Mouse (Mus musculus) layer of hippocampus, adult 9-10 months (tissue): ENCODE results near the gene Mxra7.
"Not testable (repeated sequence)": the region's sequence is repeated elsewhere in the genome, so short reads cannot be mapped to it uniquely, and the experiment has no call there.

Experiments
- DNase-seq: peaks from one replicate; pipeline ENCODE4 v3.0.0; 2022; ENCODE audit warnings: low spot score

Mxra7 gene

DNA sequence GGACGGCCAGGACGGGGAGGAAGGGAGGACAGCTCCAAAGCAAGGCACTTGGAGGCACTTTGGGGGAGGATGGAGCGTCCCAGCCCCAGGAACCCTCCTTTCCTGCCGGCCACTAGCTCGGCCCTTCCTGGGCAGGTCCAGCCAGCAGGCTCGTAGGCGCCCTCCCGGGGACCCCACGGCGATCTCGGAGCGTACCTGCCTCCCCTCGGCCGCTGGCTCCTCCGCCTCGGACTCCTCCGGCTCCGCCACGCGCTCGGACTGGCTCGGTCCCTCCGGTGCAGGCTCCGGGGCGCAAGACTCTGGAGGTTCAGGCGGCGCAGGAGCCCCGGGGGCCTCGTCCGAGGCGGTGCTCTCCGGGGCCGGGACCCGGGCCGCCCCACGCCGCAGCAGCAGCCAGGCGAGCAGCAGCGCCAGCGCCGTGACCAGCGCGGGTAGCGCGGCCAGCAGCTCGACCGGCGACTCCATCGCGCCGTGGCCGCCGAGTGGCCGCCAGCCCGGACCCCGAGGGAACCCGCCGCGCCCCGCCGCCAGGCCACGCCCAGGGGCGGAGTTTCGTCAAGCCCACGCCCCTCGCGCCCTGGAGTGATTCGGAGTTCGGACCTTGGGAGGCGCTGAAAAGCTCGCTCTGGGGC is at the start of gene Mxra7:
Gene Mxra7, minus strand, starts transcription at position 513 of the 632 bp plus-strand sequence.
- no peak for DNase-seq

DNA sequence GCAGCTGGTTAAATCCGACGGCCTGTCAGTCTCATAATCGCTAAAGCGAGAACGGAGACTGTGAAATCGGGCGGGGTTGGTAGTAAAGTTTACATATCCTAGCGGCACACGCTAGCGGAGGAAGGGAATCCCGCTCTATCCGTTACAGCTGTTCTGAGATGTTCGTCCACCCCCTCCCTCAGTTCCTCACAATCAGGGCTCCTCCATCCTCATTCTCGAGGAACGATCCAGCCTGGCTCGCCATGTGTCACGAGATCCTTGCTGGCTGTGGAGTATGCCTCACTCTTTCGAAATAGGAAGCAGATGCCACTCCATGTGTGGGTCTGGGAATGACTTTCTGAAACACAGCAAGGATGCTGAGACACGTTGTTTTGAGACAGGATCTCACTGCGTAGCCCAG is 46.1 kb upstream of the Mxra7 start:
- DNase-seq = no peak

DNA sequence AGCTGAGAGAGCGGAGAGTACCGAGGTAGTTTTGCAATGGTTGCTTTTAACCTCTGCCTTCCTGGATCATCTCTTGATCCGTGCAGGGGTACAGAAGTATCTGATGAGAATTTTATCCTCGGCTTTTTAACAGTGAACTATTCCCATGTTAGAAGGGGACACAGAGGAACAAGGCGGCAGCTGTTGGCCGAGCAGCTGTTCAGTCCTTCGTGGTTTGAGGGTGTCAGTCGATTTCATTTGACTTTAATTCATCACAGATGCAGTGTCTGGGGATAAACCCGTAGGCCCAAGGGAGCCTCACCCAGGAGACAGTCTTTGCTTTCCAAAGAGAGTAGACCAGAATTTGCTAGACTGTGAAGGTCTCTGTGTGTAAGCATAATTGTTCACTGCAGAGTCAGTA is 43.7 kb upstream of the Mxra7 start:
- no peak for DNase-seq

DNA sequence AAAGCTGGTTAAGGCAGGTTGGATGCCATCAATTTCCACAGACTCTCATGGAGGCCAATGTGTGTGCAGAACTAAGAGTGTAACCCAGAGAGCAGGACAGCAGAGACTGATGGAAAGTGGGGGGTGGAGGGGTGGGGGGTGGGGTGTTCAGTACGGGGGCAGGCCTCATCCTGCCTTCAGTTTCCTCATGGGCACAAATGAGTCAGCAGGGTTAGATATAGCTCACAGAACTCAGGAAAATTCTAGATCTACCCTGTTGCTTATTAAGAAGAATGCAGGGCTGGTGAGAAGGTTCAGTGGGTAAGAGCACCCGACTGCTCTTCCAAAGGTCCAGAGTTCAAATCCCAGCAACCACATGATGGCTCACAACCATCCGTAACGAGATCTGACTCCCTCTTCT is 41.8 kb upstream of the Mxra7 start:
- no peak for DNase-seq

DNA sequence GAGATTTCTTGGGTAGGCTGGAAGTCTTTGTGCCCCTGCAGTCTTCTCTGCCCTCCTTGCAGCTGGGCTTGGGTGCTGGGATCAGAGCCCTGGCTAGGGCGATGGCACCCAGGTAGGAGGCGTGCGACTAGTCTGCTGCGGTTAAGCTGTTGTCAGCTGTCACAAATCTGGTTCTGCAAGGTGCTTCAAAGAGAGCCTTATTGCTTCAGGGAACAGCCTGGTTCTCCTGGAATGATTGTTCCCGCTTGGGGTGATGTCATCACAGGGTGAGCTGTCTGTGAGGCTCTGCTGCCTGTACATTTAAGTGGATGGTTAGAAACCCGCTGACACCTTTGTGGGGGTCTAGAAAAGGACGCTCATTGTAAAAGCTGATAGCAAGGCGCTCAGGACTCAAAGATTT is 41.4 kb upstream of the Mxra7 start:
- no peak for DNase-seq

DNA sequence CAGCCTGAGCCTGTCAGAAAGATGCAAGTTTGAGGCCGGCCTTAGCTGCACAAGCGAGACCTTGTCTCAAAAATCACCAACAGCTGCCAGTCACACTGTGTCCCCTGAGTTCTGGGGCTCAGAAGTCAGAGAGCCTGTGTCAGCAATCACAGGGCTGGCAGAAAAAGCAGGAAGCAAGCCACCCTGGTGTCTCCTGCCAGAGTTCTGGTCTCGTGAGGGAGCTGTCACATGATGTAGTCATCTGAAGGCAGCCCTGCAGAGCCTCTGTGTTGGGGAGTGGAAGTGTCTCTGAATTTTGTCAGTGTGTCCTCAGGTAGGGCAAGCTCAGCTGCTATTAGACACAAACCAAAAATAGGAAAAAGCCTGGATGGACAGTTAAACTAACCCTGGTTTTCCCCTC is 40.3 kb upstream of the Mxra7 start:
- DNase-seq = no peak

DNA sequence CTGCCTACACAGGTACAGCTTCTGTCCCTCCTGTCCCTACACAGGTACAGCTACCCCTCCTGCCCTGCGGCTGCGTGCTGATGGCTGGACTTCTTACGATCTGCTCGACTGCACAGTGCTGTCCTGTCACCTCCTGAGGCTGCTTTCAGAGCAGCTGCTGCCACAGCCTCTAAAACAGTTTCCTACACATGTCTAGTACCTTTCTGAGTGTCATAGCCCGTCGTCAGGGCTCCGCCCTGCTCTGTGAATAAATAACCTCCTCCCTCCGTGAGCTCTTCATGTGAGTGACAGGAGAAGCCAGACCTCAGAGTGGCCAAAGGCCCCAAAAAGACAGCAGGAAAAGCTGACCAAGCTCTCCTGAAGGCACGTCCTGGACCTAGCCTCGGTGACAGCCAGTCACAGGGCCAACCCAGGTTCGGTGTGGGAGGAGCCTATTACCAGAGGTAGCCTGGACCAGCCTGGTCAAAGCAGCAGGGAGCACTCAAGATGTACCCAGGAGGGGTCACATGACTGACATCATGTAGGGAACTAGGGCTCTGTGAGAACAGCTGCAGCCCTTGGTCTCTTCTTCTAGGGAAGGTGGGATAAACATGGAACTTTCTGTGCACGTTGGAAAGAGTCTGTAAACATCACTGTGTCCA is 38.2 kb upstream of the Mxra7 start:
- DNase-seq = no peak

DNA sequence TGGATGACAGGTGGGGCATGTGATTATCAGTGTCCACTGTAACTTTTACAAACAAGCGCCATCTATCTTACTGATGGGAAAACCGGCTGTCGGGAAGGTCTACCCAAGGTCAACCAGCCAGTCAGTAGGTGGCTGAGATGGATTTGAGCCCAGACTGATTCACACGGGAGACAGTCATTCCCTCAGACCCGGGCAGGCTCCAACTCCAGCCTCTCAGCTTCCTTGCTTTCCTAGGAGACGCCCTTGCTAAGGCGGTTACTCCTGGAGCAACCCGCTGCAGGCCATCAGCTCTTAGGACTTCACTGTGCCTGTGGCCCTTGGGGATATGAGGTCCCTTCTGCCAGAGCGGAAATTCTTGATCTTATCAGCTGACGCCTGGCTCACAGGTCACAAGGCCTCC is 36.6 kb upstream of the Mxra7 start:
- DNase-seq = no peak

DNA sequence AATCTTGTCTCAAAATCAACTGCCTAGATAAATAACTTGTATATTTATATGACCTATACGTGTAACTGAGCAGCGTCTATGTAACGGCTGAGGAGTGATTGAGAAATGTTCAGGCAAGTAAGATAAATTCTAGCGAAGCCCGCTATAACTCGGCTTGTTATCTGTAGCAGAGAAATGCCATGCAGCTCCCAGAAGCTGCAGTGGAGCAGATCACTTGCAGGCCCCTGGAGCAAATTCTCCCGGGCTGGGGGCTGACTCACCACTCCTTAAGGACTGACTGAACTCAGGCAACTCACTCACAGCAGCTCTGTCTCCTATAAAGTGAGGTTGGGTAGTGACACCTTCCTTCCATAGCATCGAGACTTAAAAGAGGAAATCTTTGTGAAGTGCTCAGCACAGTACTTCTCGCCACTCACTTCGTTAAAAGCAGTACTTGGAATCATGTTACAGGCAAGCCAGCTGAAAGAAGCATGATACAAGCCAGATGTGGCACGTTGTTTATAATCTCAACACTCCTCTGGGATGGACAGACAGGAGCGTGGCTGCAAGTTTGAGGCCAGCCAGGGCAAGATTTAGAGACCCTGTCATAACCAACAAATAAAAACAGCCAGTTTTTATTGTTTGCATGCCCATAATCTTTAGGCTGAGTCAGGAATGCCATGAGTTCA is 29.5 kb upstream of the Mxra7 start:
- DNase-seq = no peak

DNA sequence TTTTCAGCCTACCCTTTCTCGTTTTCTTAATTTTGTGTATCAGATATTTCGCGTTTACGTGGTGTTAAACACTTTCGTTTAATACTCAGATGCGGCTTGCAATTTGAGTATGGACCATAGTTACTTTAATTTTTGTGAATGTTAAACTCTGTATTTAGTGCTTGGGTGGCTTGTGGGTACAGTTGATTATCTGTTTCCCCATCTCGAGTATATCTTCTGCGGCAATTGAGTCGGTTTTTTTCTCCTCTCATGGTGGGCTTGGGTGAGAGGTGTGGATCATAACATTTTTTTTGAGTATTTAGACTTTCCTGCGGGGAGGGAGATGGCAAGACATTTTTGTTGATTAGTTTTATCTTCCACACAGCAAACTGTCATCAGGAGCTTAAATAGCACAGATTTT is 26.4 kb upstream of the Mxra7 start:
- no peak for DNase-seq

DNA sequence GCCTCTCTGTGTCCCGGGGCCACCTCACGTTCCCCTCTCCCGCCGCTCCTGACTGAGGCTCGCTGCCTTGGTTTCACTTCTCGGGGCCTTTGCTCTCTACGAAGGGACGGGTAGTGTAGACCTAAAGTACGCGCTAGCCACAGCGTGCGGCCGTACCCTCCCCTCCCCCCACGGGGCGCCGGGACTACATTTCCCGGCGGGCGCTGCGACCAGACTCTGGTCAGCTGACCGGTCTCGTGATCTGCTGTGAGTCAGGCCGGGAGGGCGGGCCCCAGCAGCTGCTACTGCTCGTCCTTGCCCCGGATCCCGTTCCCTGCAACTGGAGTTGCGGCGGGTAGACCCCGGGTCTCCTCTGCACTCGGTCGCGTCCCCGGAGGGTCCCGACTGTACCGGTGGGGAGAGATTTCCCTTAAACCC is 25.7 kb upstream of the Mxra7 start:
- DNase-seq = peak; percentile 93

DNA sequence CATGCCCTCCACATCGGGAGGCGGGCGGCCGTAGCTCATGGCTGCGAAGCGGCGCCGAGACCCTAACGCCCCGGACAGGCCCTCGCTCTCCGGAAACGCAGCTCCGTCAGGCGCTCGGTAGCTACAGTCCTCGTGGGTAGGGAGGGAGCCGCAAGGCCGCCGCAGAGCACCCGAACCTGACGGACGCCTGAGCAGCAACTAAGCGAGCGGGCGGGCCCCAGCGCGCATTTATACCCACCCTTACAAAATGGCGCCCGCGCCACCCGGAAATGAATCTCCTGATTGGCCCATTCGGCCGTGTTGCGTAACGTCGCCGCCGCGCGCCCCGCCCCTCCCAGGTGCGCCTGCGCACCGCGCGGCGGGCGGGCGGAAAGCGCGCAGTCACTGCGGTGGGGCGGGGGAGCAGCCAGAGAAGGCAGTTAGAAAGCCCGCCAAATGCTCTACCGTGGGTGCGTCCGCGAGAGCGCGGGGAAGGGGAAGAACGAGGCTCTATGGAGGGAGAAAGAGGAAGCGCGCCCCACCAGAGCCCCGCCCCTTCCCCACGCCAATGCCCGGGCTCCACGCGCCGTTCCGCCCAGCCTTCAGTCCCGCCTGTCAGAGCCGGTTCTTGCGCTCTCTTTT is 25.2 kb upstream of the Mxra7 start, which contains the start of gene Srsf2:
Gene Srsf2, minus strand, starts transcription at position 204 of the 621 bp plus-strand sequence.
- peak; percentile 93 for DNase-seq

DNA sequence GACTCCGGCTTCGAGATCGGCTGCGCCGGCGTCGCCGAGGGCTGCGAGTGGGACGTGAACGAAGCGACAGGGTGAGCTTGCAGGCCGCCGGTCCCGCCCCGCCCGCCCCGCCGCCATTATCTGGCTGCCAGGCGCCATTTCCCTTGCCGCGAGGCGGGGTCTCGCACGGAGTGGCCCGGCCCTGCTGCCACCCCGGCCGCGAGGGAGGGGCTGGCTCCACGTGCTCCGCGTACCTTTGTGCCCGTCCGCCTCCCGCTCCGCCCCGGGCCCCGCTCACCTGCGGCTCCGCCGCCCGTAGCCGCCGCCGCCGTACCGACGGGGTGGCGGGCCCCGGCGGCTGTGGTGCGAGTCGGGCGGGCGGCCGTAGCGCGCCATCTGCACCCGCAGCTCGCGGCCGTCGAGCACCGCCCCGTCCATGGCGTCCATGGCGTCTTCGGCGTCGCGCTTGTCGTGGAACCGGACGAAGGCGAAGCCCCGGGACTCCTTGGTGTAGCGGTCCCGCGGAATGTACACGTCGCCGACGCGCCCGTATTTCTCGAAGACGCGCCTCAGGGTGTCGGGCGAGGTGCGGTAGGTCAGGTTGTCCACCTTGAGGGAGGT is 24.5 kb upstream of the Mxra7 start, which contains the start of gene Mfsd11:
Gene Mfsd11, plus strand, starts transcription at position 150 of the 600 bp plus-strand sequence.
- DNase-seq = no peak

DNA sequence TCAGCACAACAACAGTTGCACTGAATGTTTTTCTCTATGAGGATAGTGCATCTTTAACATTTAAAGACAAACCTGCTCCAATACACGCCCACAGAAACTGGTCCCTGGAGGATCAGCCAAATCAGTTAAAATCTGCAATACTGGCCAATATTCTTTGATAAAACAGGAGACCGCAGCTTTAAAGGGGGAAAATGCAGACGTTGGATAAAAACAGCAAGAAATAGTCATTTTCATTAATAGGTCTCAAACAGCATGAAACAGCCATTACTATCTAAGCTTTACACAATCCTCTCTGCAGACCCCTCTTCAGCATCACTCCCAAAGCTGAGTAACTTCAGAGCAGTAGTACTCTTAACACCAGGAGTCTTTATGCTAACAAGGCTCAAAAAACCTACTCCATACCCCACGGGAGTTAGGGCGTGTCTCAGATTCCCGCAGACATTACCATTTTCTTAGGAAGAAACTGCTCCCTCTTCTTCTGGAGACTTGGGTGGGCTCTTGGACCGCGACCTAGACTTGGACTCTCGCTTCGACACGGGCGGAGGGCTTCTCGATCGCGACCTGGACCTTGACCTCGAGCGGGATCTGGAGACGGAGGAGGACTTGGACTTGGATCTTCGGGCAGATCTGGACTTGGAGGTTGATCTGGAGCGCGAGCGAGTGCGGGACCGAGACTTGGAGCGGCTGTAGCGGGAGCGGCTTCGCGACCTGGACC is 23.9 kb upstream of the Mxra7 start:
- DNase-seq = no peak

DNA sequence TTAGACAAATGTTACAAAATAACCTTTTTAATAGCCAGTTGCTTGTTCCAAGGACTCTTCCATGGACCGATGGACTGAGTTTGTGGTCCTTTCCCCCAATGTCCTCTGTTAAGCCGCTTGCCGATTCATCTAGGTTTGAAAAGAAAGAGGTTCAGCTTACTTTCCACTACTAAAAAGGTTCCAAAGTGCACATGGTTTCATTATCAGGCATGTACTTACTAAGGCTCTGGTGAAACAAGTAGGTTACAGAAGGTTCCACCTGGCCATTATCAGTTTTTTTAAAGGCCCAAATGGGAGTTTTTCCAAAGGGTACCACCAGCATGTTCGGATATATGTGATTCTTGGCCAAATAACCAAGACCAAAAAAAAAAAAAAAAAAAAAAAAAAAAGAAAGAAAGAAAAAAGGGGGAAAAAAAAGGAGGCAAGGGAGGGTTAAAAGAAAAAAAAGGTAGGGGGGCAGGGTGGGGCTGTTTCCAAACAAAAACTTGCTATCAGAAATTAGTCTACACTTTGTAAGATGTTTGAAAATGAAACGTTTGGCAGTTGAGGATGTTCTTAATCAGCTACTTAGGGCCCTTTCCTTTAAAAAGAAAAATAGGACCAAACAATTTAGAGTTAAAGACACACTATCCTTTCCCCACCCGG is 23.1 kb upstream of the Mxra7 start:
- no peak for DNase-seq

DNA sequence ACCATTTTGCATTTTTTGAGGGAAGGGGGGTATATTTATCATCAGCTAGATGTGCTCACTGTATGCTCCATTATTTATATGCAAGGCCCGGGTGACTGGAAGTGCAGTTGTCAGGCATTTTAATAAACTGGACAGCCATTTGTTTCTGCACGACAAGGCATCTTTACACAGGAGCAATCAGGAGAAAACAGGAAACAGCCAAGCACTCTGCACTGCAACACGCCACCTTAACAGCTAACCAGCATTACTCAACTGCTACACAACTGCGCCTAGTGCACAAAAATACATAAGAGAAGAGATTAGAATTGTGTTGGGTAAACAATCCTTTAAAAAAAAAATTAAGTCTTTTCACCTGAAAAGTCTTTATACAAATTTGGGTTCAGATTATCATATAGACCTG is 22.2 kb upstream of the Mxra7 start:
- DNase-seq = no peak

DNA sequence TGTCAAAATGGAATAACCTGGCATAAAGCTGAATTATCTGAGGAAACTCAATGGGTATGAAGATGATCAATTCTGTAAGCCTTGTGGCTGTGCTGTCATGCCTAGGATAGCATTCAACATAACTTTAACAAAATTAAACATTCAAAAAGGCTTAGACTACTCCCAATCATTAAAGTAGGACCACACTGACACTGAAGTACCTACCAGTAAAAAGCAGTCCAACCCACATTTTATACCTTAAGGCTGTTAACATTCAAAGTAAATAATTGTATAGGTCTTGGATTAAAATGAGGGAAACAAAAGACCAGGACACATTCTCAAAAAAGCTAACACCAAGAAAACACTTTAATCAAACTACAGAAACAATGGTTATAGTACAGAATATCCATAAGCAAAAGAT is 21.7 kb upstream of the Mxra7 start:
- DNase-seq = no peak

DNA sequence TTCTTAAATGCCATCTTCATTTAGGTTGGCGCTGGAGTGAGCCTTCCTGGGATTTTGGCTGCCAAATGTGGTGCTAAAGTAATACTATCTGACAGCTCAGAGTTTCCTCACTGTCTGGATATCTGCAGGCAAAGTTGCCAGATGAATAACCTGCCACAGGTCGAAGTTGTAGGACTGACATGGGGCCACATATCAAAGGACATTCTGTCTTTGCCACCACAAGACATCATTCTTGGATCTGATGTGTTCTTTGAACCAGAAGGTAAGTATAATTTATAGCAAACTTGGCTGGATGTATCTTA is 21.0 kb upstream of the Mxra7 start:
- DNase-seq = not testable (repeated sequence)

DNA sequence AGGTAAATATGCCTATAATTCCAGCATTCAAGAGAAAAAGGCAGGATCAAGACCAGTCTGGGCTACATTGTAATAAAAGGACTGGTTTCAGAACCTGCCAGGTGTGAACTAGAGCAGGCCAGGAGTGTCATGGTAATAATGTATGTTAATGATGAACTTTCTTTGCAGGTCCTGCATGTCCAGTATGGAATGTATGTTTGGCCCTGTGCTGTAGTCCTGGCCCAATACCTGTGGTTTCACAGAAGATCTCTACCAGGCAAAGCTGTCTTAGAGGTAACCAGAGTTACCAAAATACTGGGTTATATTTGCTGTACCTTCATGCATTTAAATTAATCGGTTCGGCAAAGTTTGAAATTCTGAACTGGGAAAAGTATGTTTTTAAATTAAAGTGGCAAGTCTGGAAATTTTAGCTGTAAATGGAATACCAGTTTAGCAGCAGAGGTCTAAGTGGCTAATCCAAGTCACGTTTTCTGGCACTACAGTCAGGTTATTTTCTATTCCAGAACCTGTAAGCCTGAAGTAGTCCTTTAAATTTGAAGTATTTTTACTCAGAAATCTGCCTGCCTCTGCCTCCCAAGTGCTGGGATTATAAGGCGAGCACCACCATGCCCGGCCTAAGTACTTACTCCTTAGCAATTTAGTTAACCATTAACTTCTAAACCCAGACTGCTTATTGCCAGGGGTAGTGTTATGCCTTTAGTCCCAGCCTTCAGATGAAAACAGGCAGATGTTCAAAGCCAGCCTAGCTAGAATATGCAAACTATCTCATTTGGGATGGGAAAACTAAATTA is 20.4 kb upstream of the Mxra7 start:
- no peak for DNase-seq

DNA sequence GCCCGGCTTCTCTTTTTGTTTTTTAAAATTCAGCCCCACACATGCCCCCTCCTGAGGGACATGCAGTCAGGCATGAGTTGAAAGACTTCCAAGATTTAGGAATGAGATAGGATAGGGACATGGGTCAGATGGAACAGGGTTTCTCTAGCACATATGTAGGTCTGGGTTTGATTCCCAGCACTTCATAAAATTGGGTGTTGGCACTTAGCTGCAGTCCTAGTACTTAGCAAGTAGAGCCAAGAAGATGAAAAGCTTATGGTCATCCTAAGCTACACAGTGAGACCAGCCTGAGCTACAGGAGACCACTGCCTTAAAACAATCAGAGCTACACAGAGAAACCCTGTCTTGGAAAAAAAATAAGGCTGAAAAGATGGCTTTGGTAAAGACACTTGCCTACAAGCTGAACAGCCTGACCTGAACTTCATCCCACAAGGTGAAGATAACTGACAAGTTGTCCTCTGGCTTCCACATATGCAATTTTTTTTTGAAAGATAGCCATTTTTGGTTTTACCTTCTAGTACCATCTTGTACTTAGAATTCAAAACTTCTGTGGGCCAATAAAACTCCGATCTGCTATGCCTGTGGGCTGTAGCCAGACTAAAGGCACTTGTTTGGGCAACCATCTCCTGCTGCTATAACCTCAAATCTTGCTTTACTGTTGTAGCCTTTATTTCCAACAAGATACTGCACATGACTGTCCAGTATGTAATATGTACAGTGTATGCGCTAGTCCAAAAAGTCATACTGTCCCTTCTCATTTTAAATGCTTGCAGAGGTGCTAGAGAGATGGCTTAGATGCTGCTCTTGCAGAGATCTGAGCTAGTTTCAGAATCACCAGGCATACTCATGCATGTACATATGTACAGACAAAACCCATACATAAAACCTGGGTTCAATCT is 19.6 kb upstream of the Mxra7 start:
- no peak for DNase-seq
